Mouse (Mus musculus): Measurements from ENCODE around the gene Vwa5b2. TPM values are rescaled to one million over a fixed set of nuclear protein-coding genes. Genes with fewer than 3 reads are reported as not detected.

Vwa5b2 gene
- polyA plus RNA-seq, 1 experiment from 2014 or later: 0.19 TPM

GRCm38 (mm10) chr16:20611357-20612227, 22.3 kb downstream of the Vwa5b2 start, which contains the start of the genes Eef1akmt4, Gm49333 and Alg3:
Gene Eef1akmt4, plus strand, starts transcription at chr16:20611593.
Gene Gm49333, plus strand, starts transcription at chr16:20611610.
Gene Alg3, minus strand, starts transcription at chr16:20611735.
- Histone ChIP-seq H3K9ac (peak within 1 kb of the TSS; percentile 90), H3K36me3 (peaks cover 16% of the 10 kb centered on the region), H3K4me3 (peak within 1 kb of the TSS; percentile 84), H3K4me2 (peak within 1 kb of the TSS; percentile 97), H3K9me3 (no peaks in the 10 kb centered on the region), H3K4me1 (peaks cover 21% of the 10 kb centered on the region), H3K27ac (replicated peaks) (peak within 1 kb of the TSS; percentile 79), H3K27me3 (replicated peaks) (no peaks in the 10 kb centered on the region)
- ATAC-seq (ENCODE audit: extremely low read depth, insufficient number of reproducible peaks, low FRiP score, low TSS enrichment): peak; percentile 90; the same call in 1 of the 2 replicates
- WGBS: 2% methylated on average over 41 of the region's 41 CpGs

GRCm38 (mm10) chr16:20619541-20620398, 30.5 kb downstream of the Vwa5b2 start:
- H3K27ac ChIP-seq (replicated peaks): no peak overlapping the region
- H3K9me3 ChIP-seq: no peaks in the 10 kb centered on the region
- H3K9ac ChIP-seq: peak overlapping the region; percentile 37; the same call in 1 of the 2 replicates
- H3K27me3 ChIP-seq (replicated peaks): peaks cover 65% of the 10 kb centered on the region
- 0 out of 2 replicates have a peak, but pooled peaks cover 8% of the 10 kb centered on the region for H3K36me3 ChIP-seq
- 2% methylated on average over 82 of the region's 83 CpGs for WGBS
- peaks cover 30% of the 10 kb centered on the region for H3K4me1 ChIP-seq
- peak overlapping the region; percentile 99 for H3K4me2 ChIP-seq
- H3K4me3 ChIP-seq: peak overlapping the region; percentile 75
- 0 out of 2 replicates have a peak, but pooled peaks have one; percentile 26 for ATAC-seq (ENCODE audit: extremely low read depth, insufficient number of reproducible peaks, low FRiP score, low TSS enrichment)

DNA sequence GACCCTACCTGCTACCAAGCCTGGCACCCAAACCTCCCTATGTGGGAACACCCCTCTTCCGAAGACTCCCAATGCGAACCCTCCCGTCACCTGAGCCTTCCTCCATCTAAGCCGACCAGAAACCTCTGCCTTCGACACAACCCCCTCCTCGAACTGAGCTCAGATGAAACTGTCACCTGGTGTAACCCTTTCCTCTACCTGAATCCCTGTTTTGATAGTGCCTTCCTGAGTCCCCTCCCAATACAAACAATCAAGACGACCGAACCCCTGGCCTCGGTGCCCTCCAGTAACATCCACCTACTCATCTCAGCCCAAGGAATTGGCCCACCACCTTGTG, 31.1 kb downstream of the Vwa5b2 start:
- peaks cover 30% of the 10 kb centered on the region for H3K4me1 ChIP-seq
- peaks cover 70% of the 10 kb centered on the region for H3K27me3 ChIP-seq (replicated peaks)
- 0 out of 2 replicates have a peak, but pooled peaks cover 8% of the 10 kb centered on the region for H3K36me3 ChIP-seq
- no peak for ATAC-seq (ENCODE audit: extremely low read depth, insufficient number of reproducible peaks, low FRiP score, low TSS enrichment)
- H3K4me2 ChIP-seq: peak overlapping the region; percentile 99
- no peak overlapping the region for H3K9ac ChIP-seq
- 0% methylated on average over 9 of the region's 9 CpGs for WGBS
- no peak overlapping the region for H3K27ac ChIP-seq (replicated peaks)
- peak overlapping the region; percentile 75 for H3K4me3 ChIP-seq
- no peaks in the 10 kb centered on the region for H3K9me3 ChIP-seq

- Histone ChIP-seq H3K9ac (peak overlapping the region; percentile 80), H3K36me3 (0 out of 2 replicates have a peak, but pooled peaks cover 8% of the 10 kb centered on the region), H3K4me2 (peak overlapping the region; percentile 99), H3K4me1 (peaks cover 30% of the 10 kb centered on the region), H3K27ac (replicated peaks) (no peak overlapping the region), H3K9me3 (no peaks in the 10 kb centered on the region), H3K27me3 (replicated peaks) (peaks cover 70% of the 10 kb centered on the region), H3K4me3 (peak overlapping the region; percentile 75)
- WGBS: under 1% methylated on average over 32 of the region's 32 CpGs
- no peak for ATAC-seq (ENCODE audit: extremely low read depth, insufficient number of reproducible peaks, low FRiP score, low TSS enrichment)
Observed at GRCm38 (mm10) chr16:20620751-20621190, 31.5 kb downstream of the Vwa5b2 start.

GRCm38 (mm10) chr16:20621191-20621990, 32.1 kb downstream of the Vwa5b2 start, which contains the start of gene Camk2n2:
Gene Camk2n2, minus strand, starts transcription at chr16:20621287.
- H3K9ac ChIP-seq: peak within 1 kb of the TSS; percentile 80
- H3K27me3 ChIP-seq (replicated peaks): peaks cover 70% of the 10 kb centered on the region
- 0 out of 2 replicates have a peak, but pooled peaks cover 8% of the 10 kb centered on the region for H3K36me3 ChIP-seq
- H3K4me2 ChIP-seq: peak within 1 kb of the TSS; percentile 99
- peak within 1 kb of the TSS; percentile 75 for H3K4me3 ChIP-seq
- H3K4me1 ChIP-seq: peaks cover 30% of the 10 kb centered on the region
- peak; percentile 17; the same call in 1 of the 2 replicates for ATAC-seq (ENCODE audit: extremely low read depth, insufficient number of reproducible peaks, low FRiP score, low TSS enrichment)
- H3K27ac ChIP-seq (replicated peaks): peak within 1 kb of the TSS; percentile 36; the same call in 1 of the 2 replicates
- 1% methylated on average over 70 of the region's 92 CpGs for WGBS
- no peaks in the 10 kb centered on the region for H3K9me3 ChIP-seq

- Histone ChIP-seq H3K27me3 (replicated peaks) (peaks cover 75% of the 10 kb centered on the region), H3K27ac (replicated peaks) (no peak overlapping the region), H3K9ac (peak overlapping the region; percentile 80), H3K36me3 (0 out of 2 replicates have a peak, but pooled peaks cover 8% of the 10 kb centered on the region), H3K4me1 (peaks cover 30% of the 10 kb centered on the region), H3K9me3 (no peaks in the 10 kb centered on the region), H3K4me2 (peak overlapping the region; percentile 99), H3K4me3 (peak overlapping the region; percentile 75)
- under 1% methylated on average over 37 of the region's 37 CpGs for WGBS
- ATAC-seq (ENCODE audit: extremely low read depth, insufficient number of reproducible peaks, low FRiP score, low TSS enrichment): no peak
Observed at GRCm38 (mm10) chr16:20621991-20622685, 32.9 kb downstream of the Vwa5b2 start.

DNA sequence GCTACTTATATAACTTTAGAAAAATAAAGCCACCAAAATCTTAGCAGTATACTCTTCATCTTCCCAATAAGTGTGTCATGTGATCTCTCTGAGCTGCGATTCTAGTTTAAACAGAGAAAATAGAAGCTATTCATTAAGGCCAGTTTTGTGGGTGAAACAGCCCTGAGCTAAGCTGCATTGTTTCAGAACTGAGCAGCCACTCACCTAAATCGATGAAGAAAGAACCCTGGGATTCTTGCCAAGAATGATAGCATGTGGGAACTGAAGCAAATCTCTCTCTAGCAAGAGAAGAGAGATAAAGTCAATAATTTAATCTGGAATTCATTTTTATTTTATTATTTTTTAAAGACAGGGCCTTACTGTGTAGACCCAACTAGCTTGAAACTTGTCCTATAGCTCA, 33.9 kb downstream of the Vwa5b2 start:
- H3K9ac ChIP-seq: no peak overlapping the region
- 58% methylated on average over 2 of the region's 2 CpGs for WGBS
- peaks cover 73% of the 10 kb centered on the region for H3K27me3 ChIP-seq (replicated peaks)
- no peaks in the 10 kb centered on the region for H3K9me3 ChIP-seq
- peaks cover 30% of the 10 kb centered on the region for H3K4me1 ChIP-seq
- no peak overlapping the region for H3K4me3 ChIP-seq
- H3K4me2 ChIP-seq: no peak overlapping the region
- ATAC-seq (ENCODE audit: extremely low read depth, insufficient number of reproducible peaks, low FRiP score, low TSS enrichment): no peak
- no peak overlapping the region for H3K27ac ChIP-seq (replicated peaks)
- H3K36me3 ChIP-seq: 0 out of 2 replicates have a peak, but pooled peaks cover 5% of the 10 kb centered on the region

DNA sequence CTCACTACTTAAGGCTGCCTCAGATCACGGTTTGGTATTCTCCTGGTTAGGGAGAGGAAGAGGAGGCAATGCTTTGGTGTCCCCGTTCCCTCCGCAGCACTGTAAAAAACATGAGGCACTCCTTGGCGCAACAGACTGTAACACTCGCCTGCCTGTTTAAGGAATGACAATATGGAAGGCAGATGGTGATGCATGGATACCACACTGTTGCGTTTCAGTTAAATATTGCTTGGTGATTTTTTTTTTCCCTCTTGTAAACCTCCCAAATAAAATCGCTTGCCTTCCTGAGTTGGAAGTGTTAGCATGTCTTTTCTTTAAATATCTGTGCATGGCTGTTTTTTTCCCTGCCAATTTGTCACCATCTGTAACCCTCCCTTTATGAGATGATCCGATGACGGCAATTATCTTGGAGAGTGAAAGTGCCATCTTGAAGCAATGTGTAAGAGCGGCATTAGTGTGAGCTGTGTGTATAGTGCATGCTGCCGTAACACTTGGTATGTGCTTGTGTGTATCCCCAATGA, 39.7 kb downstream of the Vwa5b2 start:
- H3K27ac ChIP-seq (replicated peaks): no peak overlapping the region
- peak overlapping the region; percentile 92 for H3K4me2 ChIP-seq
- H3K36me3 ChIP-seq: no peaks in the 10 kb centered on the region
- ATAC-seq (ENCODE audit: extremely low read depth, insufficient number of reproducible peaks, low FRiP score, low TSS enrichment): no peak
- H3K27me3 ChIP-seq (replicated peaks): peaks cover 52% of the 10 kb centered on the region
- 49% methylated on average over 11 of the region's 11 CpGs for WGBS
- no peaks in the 10 kb centered on the region for H3K9me3 ChIP-seq
- H3K4me3 ChIP-seq: 0 out of 2 replicates have a peak overlapping the region, but pooled peaks have one; percentile 64
- H3K4me1 ChIP-seq: peaks cover 12% of the 10 kb centered on the region
- no peak overlapping the region for H3K9ac ChIP-seq

GRCm38 (mm10) chr16:20629731-20630634, 40.7 kb downstream of the Vwa5b2 start, which contains the start of gene Ece2:
Gene Ece2, plus strand, starts transcription at chr16:20629828.
- peaks cover 47% of the 10 kb centered on the region for H3K27me3 ChIP-seq (replicated peaks)
- no peaks in the 10 kb centered on the region for H3K36me3 ChIP-seq
- peak within 1 kb of the TSS; percentile 77 for H3K9ac ChIP-seq
- H3K4me2 ChIP-seq: peak within 1 kb of the TSS; percentile 92
- H3K27ac ChIP-seq (replicated peaks): no peak within 1 kb of the TSS
- 7% methylated on average over 54 of the region's 54 CpGs for WGBS
- no peaks in the 10 kb centered on the region for H3K9me3 ChIP-seq
- peaks cover 12% of the 10 kb centered on the region for H3K4me1 ChIP-seq
- ATAC-seq (ENCODE audit: extremely low read depth, insufficient number of reproducible peaks, low FRiP score, low TSS enrichment): no peak
- peak within 1 kb of the TSS; percentile 64 for H3K4me3 ChIP-seq
